Mouse (Mus musculus) spleen, postnatal 36 days (tissue): ENCODE measurements around the gene Tcf7l2.

Experiments used
- DNase-seq, 2 experiments: peaks; one replicate each; pipeline ENCODE4 v3.0.0; 2022; ENCODE audit warnings: low spot score in 2 of 2, mixed read lengths in 1 of 2

Gene Tcf7l2

DNA sequence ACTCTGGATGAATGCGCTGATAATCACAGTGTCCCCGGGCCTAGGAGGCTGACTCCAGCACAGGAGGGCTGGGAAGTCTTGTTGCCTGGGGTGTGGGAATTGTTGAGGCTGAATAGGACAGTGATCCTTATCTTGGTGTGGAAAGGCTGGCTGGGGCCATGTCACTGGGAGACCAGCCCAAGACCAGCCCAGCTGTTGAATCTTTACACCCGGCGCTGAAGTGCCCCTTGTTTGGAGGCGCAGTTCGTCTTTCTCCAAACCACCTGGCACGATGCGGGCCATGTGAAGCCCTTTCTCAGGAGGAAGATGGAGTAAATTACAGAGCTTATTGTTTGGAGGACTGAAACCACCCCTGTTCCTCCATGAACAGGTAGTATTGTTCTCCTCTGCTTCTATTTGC, 15.1 kb downstream of the Tcf7l2 start:
- DNase-seq, result no peak

DNA sequence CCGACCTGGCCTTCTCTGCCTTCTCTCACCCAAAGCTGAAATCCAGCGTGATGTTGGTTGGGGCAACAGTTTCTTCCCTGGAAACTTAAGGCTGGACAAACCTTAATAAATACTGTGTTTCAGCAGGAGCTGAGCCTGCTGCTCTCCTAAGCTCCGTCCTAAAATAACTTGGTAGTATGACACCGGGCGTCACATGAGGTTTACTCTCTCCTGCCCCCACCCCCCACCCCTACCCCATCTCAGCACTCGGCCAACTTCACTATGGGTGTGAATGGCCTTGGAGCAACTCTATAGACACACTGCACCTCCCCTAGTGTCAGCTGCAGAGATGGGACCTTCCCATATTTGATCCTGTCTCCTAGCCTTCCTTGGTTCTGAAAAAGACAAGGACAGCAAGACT, 15.8 kb downstream of the Tcf7l2 start:
- no peak for DNase-seq

DNA sequence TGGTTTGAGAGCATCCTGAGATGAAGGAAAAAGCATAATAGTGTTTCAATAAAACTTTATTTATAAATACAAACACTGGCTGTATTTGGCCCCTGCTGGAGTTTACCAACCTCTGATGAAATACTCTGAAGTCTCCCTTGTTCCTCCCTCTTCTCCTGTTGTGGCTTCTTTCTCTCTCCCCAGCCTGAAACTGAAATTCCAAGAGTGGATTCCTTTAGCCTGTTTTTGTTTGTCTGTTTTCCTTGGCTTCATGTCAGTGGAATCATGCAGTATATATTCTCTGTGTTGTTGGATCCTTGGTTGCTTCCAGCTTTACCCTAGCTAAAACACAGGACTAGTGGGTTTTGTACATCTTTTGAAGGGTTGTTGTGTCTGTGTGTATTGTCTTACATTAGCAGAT, 16.5 kb downstream of the Tcf7l2 start:
- no peak for DNase-seq

DNA sequence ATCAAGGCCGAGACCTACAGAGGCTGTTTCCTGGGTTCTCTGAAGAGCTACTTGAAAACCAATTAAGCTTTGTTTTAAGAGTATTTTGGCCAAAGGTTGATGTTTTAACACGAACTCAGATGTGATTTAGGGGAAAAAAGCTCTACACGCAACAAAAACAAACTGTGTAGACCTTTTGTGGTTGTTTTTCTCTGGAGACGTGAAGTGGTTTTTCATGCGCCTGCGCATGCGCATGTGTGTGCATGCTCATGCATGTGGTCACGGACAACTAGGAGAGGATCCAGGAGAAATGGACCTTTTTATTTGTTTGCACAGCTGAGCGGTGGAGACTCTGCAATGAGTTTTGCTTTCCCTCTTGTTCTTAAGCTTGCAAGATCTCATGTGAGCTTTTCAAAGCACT, 17.4 kb downstream of the Tcf7l2 start:
- DNase-seq, result no peak

DNA sequence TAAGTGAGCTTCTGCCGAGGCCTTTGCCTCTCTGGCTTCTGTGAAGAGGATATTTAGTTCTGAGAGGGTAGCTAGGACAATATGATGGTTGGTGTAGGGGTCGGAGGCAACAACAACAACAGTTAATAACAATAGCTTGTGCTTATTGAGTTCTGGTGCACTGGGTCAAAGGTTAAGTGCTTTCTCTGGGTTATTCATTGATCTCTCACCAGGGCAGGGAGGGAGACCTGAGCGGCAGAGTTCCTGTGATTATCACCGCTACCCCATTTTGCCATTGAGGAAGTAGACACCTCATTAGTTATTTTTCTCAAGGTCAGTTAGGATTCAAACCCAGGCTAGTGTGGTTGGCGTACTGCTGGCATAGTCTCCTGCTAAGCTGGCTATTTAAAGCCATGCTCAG, 19.5 kb downstream of the Tcf7l2 start:
- no peak for DNase-seq

DNA sequence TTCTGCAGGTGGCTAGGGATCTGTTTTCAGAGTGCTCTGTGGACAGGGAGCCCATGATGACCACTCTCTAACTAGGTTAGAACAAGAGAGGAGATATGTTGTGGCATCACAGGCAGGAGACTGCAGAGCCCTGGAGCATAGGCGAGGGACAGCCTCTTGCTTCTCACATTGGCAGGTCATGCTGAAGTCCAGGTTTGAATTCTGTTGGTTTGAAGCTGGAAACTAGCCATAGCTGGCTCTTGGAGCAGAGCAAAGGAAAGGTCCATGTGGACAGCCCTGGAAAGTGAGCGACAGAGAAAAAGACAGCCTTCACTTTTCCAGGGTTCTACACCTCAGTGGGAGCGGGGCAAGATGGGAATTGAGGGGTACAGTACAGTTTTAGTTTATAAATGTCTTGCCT, 20.6 kb downstream of the Tcf7l2 start:
- no peak for DNase-seq

DNA sequence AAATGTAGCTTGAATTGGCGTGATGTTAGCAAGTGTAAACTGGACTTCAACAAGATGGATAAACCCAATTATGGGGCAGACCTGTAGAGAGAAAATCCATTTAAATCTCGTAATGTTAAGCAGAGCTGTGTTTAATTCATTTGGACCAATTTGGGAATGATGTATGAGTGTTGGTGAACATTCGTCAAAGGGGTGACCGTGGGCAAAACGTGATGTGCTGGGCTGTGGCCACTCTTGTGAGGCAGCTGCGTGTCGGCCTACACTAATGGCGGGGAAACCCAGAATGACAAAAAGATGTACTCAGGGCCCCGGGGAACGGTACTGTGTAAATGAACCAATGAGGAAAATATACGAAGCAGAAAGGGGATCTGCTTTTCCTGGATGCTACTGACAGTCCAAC, 24.2 kb downstream of the Tcf7l2 start:
- no peak for DNase-seq

DNA sequence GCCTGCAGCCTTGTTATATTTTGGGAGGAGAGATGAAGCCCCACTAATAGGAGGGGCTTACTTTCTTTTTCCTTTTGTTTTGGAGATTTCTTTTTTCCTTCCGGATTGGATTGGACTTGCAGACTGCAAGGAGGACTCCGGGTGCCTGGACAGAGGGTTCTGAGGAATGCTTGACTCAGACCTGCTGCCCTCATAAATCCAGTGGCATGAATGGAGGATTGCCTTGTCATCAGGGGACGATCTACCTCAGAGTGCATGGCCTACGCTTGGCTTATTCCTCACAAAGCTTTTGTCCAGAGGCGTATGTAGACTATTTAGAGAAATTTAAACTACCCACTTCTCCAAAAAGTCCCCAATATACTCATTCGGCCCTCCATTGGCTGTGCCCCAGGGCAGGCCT, 25.5 kb downstream of the Tcf7l2 start:
- DNase-seq, result no peak

DNA sequence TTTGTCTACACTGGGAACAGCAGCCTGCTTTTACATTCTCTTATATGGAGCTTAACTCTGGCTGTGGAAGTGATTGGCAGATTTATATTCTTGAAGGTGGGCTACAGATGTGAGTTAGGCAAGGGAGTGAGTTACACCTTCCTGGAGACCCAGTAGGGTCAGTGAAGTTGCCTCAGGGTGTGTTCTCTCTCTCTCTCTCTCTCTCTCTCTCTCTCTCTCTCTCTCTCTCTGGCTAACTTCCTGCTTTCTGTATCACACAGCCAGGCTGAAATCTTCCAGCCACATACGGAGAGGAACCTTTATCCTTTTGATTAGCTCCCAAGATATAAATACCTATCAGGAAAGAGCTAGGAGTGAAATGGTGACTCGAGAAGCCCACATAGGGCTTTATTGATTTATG, 26.0 kb downstream of the Tcf7l2 start:
- DNase-seq, result no peak

DNA sequence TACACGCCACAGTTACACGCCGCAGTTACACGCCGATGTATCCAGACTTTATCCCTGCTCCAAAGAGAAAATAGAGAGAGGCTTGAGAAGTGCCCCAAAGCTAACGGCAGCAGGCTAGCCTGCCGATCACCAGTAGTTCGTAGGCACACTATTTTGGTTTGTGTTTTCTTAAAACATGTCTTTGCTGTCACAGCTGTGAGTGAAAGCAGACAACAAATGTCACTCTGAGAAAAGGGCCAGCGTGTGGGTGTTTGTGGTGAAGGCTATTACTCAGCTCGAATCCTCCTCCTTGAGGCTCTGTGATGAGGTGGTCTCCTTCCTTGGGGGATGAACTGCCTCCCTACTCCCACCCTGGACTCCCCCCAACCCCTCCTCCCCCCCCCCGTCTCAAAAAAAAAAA, 26.6 kb downstream of the Tcf7l2 start:
- no peak for DNase-seq

DNA sequence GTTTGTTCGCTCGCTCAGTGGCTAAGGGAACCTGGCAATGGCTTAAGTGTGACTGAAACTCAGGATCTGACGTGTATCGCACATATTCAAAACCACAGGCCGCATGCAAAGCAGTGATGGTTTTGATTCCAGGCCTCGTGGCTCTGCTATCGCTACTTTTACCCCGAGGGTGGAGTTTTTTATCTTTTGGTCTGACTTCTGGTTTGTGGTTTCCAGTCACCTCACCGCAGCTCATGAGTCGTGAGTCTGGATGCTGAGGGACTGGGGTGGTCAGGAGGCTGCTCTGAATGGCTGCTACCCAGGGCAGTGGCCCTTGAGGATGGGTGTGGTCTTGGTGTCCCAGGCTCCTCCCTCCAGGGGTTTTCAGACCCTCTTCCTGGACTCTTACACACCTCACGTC, 27.3 kb downstream of the Tcf7l2 start:
- DNase-seq, result peak; percentile 66 to 69

DNA sequence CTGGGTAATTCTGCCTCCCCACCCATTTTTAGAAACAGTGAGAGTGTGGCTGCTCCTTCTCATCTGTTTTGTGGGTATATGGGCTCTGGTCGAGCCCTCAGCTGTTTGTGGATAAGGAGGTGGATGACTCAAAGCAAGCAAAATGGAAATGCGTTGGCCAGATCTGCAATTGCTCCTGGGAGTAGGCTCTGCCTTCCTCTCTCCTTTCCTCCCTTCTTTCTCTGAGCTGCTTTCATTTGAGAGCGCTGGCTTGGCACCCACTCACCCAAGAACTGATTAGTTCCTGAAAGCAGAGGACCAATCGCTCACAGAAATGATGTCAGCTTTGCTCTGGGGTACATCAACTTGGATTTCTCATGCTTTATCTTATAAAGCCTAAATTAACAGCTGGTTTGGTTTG, 32.7 kb downstream of the Tcf7l2 start:
- DNase-seq, result no peak

DNA sequence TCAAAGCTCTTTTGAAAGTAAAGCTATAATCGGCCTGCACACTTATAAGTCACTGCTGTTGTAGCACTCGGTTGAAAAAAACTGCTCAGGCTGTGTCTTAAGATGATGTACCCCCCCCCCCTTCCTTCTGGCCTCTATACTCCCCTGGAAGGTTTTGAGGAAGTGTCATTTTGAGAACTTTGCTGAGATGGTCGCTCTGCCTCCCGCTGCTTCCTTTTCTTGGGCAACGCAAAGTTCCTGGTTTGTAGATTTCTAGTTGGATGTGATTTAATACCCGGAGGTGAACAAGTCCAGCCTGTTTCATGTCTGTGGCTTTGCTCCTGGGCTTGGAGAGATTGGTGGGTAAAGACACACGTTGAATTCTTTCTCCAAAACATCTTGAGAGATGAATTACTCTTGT, 33.2 kb downstream of the Tcf7l2 start:
- DNase-seq, result peak in 1 of 2 experiments; percentile 14

DNA sequence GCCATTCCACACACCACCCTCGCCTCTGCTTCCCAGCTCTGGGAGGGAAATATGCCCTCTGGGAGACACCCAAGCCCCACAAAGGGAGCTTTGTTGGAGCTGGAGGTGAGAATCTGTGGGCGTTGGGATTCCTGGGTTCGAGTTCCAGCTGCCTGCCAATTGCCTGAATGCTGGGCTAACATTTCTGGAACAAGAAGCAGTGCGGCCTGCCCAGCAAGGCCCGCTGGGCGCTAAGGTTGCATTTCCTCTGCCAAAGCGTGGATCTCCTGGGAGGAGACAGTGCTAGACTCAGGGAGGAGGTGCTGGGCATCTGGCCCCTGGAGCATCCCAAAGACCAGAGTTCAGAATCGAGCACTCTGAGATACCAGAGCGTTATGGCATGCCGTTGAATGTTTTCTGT, 38.3 kb downstream of the Tcf7l2 start:
- DNase-seq, result no peak

DNA sequence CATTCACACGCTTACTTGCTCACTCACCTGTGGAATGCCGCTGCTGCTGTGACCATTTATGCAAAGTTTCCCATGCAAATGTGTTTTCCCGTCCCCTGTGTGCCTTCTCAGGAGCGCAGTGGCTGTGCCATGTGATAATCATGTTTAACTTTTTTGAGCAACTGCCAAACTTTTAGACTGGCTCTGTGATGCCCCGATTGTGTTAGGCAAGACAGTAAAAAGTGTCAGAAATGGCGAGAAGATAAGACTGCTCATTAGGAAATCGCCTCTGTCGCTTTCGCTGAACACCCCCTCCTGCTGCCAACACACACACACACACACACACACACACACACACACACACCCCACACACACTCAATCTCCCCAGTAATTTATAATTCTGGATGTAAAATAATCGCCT, 39.5 kb downstream of the Tcf7l2 start:
- DNase-seq, result no peak

DNA sequence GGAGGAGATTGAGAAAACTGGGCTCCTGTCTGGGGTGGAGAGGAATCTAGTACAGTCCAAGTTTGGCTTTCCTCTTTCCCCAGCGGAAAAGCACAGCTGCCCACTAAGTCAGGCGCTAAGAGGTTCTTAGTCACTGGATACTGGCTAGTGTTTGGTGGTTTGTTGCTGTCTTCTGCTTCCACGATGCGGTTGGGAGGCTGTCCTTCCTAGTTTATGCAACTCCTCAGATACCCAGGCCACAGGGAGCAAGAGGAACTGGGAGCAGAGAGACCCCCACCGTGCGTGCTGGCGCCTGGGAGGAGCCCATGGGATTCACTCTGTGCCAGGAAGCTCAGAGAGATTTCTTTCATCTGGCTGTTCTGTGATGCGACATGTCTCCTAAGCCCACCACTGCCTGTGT, 40.1 kb downstream of the Tcf7l2 start:
- no peak for DNase-seq

DNA sequence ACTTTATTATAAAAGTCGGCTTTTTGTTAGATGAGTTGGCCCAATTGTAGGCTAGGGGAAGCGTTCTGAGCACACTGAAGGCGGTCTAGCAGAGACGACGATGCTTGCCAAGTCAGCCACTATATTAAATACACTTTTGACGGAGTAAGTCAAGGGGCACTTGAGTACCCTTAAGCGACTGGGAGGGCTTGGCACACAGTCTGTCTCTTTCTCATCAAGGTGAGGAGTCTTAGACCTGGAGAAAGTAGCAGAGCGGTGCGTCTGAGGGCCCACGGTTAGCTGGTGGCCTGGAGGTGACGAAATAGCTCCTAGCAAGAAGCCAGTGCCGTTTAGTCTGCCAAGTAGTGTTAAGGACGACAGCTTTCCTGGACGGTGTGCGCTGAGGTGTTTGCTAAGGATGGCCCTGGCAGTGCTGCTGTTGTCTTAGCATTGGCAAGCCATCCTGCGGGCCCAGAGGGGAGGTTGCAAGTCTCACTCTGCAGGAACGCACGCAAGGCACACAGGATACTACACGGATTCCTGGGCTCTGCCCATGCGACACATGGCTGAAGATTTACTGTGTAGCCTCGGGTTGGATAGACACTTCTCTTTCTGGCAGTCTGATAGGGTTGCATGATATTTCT, 43.3 kb downstream of the Tcf7l2 start:
- DNase-seq, result no peak

DNA sequence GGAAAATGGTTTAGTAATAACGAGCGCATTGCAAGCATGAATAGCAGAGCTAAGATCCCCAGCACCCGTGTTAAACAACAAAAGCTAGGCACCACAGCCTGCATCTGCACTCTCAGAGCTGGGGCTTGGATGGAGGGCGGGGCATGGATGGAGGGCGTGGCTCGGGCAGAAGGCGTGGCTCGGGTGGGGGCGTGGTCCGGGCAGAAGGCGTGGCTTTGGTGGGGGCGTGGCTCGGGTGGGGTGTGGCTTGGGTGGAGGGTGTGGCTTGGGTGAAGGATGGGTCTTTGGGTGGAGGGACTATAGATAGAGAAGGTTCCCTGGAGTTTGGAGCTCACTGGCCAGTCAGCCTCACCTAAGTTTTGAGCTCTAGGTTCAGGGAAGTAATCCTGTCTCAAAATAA, 45.8 kb downstream of the Tcf7l2 start:
- no peak for DNase-seq

DNA sequence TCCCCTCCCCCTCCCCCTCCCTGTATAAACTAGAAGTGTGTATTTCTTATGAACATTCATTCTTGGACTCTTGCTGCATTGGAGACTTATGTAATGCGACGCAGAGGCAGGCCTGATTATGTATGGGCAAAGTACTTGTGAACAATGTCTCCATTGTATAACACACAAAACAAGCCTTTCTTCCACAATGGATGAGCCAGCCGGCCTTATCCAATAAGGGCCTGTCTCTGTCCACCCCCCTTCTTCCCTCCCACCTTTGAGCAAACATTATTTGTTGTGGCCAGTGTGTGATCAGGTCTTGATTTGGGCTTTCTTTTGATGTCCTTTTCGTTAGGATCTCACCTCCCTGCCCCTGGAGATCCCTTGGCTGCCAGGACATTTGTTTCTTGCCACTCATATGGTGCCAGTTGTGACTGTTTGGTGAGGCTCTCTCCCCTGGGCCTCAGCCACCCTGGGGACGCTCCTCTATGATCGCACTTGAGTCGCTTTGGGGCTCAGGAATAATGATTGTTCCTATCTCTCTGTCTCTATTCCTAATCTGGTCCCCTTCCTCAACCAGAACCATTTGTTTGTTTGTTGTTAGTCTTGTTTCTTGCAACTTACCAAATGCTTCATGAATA, 46.8 kb downstream of the Tcf7l2 start:
- DNase-seq, result no peak

DNA sequence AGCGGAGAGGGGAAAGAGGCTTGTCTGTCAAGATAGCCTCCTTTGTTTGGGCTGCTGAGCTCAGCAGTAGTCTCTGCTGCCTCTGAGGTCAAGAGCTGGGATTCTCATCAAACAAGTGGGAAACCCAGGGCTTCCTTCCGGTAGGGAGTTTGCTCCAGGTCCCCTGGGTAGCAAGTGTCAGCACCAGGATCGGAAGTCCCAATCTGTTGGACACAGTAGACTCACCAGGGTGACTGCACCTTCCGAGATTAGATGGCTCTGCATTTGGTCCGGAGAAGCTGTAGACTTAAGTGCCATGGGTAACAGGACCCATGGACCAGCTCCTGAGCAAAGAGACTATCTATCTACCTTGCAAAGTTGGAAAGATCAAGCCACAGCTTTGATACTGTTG, 47.3 kb downstream of the Tcf7l2 start:
- no peak for DNase-seq

DNA sequence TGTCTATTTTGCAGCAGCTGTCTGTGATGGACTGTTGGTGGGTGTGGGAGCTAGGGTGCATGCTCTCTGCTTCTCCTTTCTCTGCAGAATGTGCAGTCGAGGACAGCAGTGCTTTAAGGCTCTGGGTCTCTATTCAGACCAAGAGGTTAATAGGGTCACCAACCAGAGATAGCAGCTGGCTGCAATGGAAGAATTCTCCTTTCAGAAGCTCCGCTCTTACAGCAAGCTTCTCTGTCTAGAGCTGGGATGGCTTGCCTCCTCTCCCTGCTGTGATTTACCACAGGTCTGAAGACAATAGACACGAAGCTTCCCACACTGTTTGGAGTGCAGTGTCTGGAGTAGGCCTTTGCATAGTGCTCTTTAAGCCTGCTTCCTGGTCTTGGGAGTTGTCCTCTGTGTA, 48.2 kb downstream of the Tcf7l2 start:
- no peak for DNase-seq

DNA sequence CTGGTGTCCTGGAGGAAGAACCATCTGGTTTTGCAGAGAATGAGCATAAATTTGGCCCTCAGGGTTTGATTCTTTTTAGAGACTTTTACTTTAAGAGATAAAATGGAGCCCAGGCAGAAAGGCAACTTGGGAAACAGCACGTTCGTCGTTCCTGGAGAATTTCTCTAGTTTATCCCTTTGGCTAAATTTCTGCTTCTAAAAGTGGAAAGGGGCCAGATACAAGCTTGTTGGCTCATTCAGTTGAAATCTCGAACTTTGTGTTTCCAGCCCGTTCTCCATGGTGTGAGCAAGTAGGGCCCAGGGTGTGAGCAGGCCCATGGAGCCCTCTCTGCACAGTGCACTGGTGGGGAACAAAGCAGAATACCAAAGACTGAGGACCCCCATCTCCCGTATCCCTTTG, 49.7 kb downstream of the Tcf7l2 start:
- no peak for DNase-seq

DNA sequence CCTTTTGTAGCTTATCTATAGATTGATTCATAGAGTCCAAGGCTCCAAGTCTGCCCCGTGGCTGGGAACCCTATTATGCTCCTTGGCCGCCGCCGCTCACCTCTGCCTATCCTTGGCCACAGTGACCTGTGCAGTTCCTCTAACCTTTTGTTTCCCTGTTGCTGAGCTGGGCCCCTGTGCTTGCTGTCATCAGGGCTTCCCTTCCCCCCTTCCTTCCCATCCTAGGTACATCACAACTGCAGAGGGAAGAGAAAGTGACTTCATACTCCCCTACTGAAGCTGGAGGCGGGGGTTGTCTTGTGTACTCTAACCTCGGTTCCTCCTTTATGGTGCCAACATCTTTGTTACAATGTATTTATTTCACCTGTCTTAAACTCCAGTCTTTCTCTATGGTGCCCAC, 50.3 kb downstream of the Tcf7l2 start:
- DNase-seq, result peak; percentile 16 to 23

DNA sequence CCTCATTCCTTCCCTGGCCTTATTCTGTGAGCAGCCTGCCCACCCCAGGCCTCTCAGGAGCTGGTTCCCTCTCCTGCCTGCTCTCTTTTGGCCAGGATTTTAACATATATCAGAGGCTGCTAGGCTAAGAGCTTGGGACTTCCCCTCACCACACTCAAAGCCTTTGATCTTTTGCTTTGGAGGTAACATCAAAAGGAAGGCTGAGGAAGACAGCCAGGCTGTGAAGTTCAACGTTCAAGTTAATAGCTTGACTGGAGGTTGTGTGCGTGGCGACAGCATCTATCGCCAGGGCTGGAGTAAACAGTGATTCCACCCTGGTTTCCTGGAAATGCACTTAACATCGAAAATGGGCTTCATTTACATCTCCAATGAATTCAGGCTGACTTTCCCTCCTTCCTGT, 51.0 kb downstream of the Tcf7l2 start:
- peak; percentile 5 to 17 for DNase-seq
